Mouse (Mus musculus) heart, postnatal 10 days (tissue): ENCODE measurements around the gene Fdxr. TPM values are rescaled to one million over a fixed set of nuclear protein-coding genes. Genes with fewer than 3 reads are reported as not detected.

Experiments
- DNase-seq, 2 experiments: peaks; one replicate each; pipeline ENCODE4 v3.0.0; 2021
- intact Hi-C: fragments of 180-260 bp; cut with DNase I; formaldehyde crosslinking; loops from one replicate; pipeline ENCODE4 v1.15.1; 2025
- microRNA-seq, 2 experiments: library from miRNA; unstranded; fragments of <30 nt; microRNA quantifications; one replicate each; pipeline ENCODE4 v1.2.0; 2022
- total RNA-seq, 2 experiments: library from RNA; stranded (reverse); gene quantifications; 2 replicates each; pipeline ENCODE4 v1.2.3; 2021

Gene Fdxr
- total RNA-seq, 2 experiments from 2014 or later: 7.7 to 9.1 TPM

DNA sequence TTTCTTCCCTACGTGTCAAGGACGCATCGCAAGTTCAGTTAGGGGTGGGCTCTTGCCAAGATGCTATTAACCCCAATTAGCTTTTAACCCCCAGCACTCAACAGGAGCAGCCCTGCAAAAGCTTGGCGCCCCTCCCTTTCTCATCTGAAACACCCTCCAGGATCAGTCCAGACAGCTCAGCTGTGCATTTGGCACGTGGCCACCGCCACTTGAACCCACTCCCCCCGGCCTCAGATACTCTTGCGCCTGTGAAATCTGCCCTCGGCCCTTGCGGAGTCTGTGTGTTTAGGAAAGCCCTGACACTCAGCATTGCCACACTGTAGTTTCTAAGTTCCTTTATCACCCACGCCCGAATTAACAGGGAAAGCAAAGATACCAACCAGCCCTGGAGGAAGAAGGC is 54.8 kb downstream of the Fdxr start:
- peak in 1 of 2 experiments; percentile 52 for DNase-seq
- intact Hi-C loops: loop anchor here (5.0 kb wide), 1 partner anchor 50 kb away; no protein-coding TSS in a partner anchor

DNA sequence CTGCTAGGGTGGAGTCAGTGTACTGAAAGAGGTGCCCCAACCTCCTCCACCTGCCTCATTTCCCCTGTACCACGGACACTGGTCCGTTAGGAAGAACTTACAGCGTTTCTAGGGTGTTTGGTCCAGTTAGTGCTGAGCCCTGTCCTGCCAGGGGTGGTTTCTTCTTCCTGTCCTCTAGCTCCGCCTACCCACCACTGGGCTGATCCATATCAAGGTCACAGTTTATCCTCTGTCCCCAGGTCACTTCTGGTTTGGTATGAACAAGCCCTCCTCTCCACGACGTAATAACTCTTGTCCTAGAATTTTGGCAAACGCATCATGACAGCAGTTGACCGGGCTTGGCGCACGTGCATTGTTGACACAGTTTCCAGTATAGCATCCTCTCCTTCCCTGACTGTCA is 57.2 kb downstream of the Fdxr start:
- intact Hi-C loops: loop anchor here (5.0 kb wide), 1 partner anchor 53 kb away; no protein-coding TSS in a partner anchor
- DNase-seq: no peak

DNA sequence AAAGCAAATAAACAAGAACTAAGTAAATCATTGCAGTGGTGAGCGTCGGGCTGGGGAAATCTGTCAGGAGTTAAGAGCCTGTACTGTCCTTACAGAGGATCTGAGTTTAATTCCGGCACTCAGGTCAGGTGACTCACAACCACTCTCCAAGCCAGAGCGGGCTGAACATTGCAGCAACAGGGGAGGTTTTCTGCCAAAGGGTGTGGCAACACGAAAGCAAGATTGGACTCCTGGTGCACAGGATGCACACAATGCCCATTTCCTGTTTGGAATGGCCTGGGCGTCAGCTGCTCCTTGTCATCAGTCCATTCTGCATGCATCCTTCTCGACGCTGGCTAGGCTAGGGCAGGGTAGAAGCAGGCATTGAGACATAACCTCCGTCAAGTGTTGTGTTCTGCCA is 57.6 kb downstream of the Fdxr start:
- peak; percentile 71 to 77 for DNase-seq
- intact Hi-C loops: no loop called here

Small RNA genes within 50 kb of the gene (microRNA-seq; reads per million reads assigned to microRNA genes)
- 0 reads per million in 2 experiments for gene Gm25837

Other genes starting within 250 kb of the Fdxr start
- 1 to 10 TPM; 3.9 to 5.0 TPM for gene Cd300ld5, start 239.3 kb downstream of the Fdxr start, total RNA-seq
- 1 to 10 TPM; 1.2 to 2.9 TPM for gene Cd300ld3, start 228.6 kb downstream of the Fdxr start, total RNA-seq
- under 1 TPM; 0.29 to 0.35 TPM for gene Cd300e, start 214.9 kb downstream of the Fdxr start, total RNA-seq
- gene Rab37, start 185.6 kb downstream of the Fdxr start, total RNA-seq: 1 to 10 TPM; 1.4 to 1.6 TPM
- gene Cd300lf, start 143.1 kb downstream of the Fdxr start, total RNA-seq: under 1 TPM; 0.15 to 0.48 TPM
- gene Slc9a3r1, start 113.7 kb downstream of the Fdxr start, total RNA-seq: 10 to 100 TPM; 11.9 to 17.4 TPM
- 10 to 100 TPM; 10.9 TPM for gene Tmem104, start 89.6 kb downstream of the Fdxr start, total RNA-seq
- 10 to 100 TPM; 14.8 to 19.9 TPM for gene Nat9, start 89.2 kb downstream of the Fdxr start, total RNA-seq
- not detected for gene Grin2c, start 9.8 kb downstream of the Fdxr start, total RNA-seq
- gene Fads6, start 20.6 kb upstream of the Fdxr start, total RNA-seq: 1 to 10 TPM in 1 of 2 experiments, under 1 TPM in 1; 0.89 to 1.2 TPM
- not detected for gene Otop2, start 30.1 kb upstream of the Fdxr start, total RNA-seq
- gene Ush1g, start 45.0 kb upstream of the Fdxr start, total RNA-seq: under 1 TPM; 0.07 to 0.12 TPM
- gene Otop3, start 57.7 kb upstream of the Fdxr start, total RNA-seq: not detected
- 1 to 10 TPM; 6.9 to 7.1 TPM for gene Hid1, start 90.7 kb upstream of the Fdxr start, total RNA-seq
- gene Cdr2l, start 104.9 kb upstream of the Fdxr start, total RNA-seq: 10 to 100 TPM; 13.9 to 16.8 TPM
- gene Mrpl58, start 126.7 kb upstream of the Fdxr start, total RNA-seq: 100 to 1,000 TPM; 144 to 150 TPM
- gene Atp5h, start 142.9 kb upstream of the Fdxr start, total RNA-seq: 1,000 to 10,000 TPM; 1,980 to 2,006 TPM
- 10 to 100 TPM; 22.7 to 26.7 TPM for gene Kctd2, start 143.1 kb upstream of the Fdxr start, total RNA-seq
- gene Trim80, start 163.5 kb upstream of the Fdxr start, total RNA-seq: not detected
- gene Slc16a5, start 185.4 kb upstream of the Fdxr start, total RNA-seq: under 1 TPM; 0.15 to 0.57 TPM
- 1 to 10 TPM; 2.3 to 2.6 TPM for gene Armc7, start 198.6 kb upstream of the Fdxr start, total RNA-seq
- 10 to 100 TPM; 24.6 to 26.7 TPM for gene Nt5c, start 214.8 kb upstream of the Fdxr start, total RNA-seq
- gene Jpt1, start 237.3 kb upstream of the Fdxr start, total RNA-seq: 100 to 1,000 TPM; 338 to 393 TPM